Mouse (Mus musculus) G1E-ER4 (cell line): ENCODE data around the gene Fam83e. TPM values are rescaled to one million over a fixed set of nuclear protein-coding genes. Genes with fewer than 3 reads are reported as not detected.

Experiments
- GATA1 ChIP-seq: IDR thresholded peaks from one replicate; pipeline ENCODE4 v1.8.0; 2012; ENCODE audit warnings: low read length, inconsistent platforms
- polyA plus RNA-seq: library from polyadenylated mRNA; stranded (reverse); fragments of >175 nt; gene quantifications from 2 replicates; pipeline ENCODE4 v1.2.3, GENCODE M21; 2012

The Fam83e gene
- 1.2 TPM in 2 replicates for polyA plus RNA-seq

GRCm38 (mm10) chr7:45720413-45721233 is at the start of gene Fam83e:
TSS of gene Fam83e (plus strand) at chr7:45721212.
- TF ChIP-seq GATA1: no peak

- TF ChIP-seq GATA1: no peak
Observed at GRCm38 (mm10) chr7:45677627-45678295, 43.3 kb upstream of the Fam83e start.

DNA sequence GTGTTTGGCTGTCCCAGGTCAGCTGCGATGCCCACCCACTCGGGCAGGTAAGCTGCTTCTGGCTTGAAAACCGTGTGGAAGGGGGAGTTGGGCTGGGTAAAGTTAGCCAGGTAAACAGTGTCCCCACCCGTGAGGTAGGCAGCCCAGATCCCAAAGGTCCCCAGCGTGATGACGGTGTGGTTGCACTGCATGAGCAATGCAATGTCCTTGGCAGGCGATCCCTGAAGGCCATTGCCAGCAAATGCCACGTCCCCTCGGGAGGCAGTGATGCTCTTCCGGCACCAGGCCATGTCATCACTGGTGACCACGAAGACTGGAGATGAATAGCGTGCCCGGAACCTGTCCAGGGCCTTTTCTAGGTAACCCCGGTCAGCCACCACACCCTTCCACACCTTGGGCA is 42.5 kb upstream of the Fam83e start:
- no peak for TF ChIP-seq GATA1

DNA sequence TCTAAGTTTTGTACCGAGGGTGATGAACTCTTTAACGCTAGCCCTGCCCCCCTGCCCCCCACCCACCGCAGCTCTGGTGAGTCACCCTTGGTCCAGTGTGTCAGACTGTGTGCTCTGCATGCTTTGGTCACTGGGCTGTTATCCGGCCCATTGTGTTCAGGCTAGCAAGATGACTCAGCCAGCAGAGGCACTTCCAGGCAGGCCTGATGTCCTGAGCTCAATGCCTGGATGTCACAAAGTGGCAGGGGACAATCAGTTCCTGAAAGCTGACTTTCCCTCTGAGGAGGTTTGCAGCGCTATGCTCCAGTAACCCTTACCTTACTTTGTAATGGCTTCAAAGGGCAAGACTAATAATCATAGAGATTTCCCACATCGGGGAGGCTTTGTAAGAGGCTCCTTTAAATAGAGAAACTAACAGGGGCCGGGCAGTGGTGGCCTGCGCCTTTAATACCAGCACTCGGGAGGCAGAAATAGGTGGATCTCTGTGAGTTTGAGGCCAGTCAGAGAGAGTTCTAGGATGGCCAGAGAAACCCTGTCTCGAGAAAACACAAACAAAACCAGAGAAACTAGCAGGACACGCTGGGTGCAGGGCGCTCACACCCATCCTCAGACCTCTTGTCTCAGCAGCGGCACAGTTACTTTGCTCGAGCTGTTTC is 40.9 kb upstream of the Fam83e start:
- no peak for TF ChIP-seq GATA1

GRCm38 (mm10) chr7:45681046-45681736 is 39.8 kb upstream of the Fam83e start:
- TF ChIP-seq GATA1: peak; percentile 5

- TF ChIP-seq GATA1: no peak
Observed at GRCm38 (mm10) chr7:45682144-45683126, 38.6 kb upstream of the Fam83e start.

GRCm38 (mm10) chr7:45683396-45684050 is 37.5 kb upstream of the Fam83e start, which contains the start of gene Ntn5:
TSS of gene Ntn5 (plus strand) at chr7:45684022.
- TF ChIP-seq GATA1: no peak

- no peak for TF ChIP-seq GATA1
Observed at GRCm38 (mm10) chr7:45685811-45686210, 35.2 kb upstream of the Fam83e start.

DNA sequence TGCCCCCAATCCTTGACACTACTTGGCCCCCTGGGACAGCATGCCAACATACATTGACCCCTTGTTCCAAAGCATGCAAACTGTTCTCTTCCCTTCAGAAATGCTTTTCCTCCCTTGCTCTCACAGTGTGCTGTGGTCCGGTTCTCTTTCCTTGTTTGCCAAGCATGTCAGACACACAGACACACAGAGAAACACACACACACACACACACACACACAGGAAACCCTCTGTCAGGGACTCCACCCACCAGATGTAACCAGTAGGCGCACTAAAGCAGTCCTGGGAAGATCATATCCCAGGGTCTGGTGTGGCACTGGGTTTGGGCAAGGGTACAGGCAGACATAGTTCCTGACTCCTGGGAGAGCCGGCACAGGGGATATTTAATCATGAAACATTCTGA is 34.2 kb upstream of the Fam83e start:
- TF ChIP-seq GATA1: no peak

DNA sequence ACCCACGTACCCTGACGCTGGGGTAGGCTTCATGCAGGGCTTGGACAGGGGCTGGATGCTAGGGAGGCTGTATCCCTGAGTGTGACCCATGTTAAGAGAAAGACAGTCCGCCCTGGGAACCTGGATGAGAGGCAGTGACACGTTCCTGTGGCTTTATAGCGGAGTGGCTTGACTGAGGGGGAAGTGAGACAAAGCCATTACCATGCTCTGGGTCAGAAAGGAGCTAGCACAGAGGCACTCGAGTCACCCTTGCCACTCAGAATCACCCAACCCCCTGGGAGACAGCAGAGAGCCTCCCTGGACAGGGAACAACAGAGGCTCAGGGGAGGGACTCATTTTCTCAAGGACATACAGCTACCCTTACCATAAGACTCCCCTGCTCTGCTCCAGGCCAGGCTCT is 31.9 kb upstream of the Fam83e start:
- no peak for TF ChIP-seq GATA1

GRCm38 (mm10) chr7:45689800-45690199 is 31.2 kb upstream of the Fam83e start:
- no peak for TF ChIP-seq GATA1

DNA sequence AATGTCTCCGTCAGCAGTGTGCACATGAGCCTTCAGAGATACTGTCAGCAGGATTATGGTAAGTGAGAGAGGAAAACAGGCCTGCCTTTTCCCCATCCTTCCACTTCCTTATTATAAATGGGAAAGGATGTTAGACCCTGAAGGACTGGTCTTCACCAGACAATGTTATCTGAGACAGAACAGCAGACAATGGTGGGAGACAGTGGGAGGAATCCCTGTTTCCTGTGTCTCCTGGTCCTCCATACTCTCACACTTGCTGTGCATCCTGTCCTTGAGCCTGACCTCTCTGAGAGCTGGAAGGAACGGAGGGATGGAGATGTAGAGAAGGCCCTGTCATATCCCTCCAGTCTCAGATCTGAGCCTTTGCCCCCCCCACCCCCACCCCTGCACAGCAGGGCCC is 28.6 kb upstream of the Fam83e start:
- no peak for TF ChIP-seq GATA1

GRCm38 (mm10) chr7:45693921-45694591 is 27.0 kb upstream of the Fam83e start, which contains the start of gene Sec1:
TSS of gene Sec1 (minus strand) at chr7:45694402.
- TF ChIP-seq GATA1: no peak

- no peak for TF ChIP-seq GATA1
Observed at GRCm38 (mm10) chr7:45695098-45695497, 25.9 kb upstream of the Fam83e start.
